Mouse (Mus musculus) embryonic stem cell, embryonic (primary cell): ENCODE results near the gene Ifitm2.

Source experiments
- CTCF ChIA-PET, 4 experiments: fragments of 300-600 bp in 2 of 4; fragments of 350-600 bp in 2 of 4; sonication (Branson Sonifier 250); formaldehyde crosslinking; loops; one replicate each; lab custom pipeline; 2022; ENCODE audit warnings: inconsistent platforms in 2 of 4; lab: Charles Lee
- POLR2A ChIA-PET, 4 experiments: fragments of 300-600 bp in 2 of 4; fragments of 350-600 bp in 2 of 4; sonication (Branson Sonifier 250); formaldehyde crosslinking; loops; one replicate each; lab custom pipeline; 2022; ENCODE audit warnings: antibody characterized with exemption in 4 of 4, inconsistent platforms in 1 of 4; lab: Charles Lee

The Ifitm2 gene

DNA sequence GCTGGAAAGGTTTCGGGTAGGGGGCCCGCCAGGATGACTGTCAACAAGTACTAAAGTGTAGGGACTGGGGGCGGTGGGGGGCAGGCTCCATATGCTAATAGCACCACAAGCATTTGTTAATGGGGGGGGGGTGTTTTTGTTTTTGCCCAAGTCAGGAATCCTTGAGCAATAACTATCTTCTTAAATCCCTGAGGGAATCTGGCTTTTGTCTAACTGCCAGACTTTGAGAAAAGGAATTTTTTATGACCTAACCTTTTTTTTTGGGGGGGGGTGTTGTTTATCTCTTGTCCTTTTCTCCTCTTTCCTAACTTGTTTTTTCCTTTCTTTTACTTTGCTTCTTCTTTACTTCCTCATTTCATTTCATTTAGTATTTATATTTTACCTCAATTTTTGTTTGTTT, 19.7 kb upstream of the Ifitm2 start:
- ChIA-PET POLR2A (interaction anchor here (0.7 to 4.6 kb wide), 17 partner anchors 8 to 97 kb away, joined by 3 to 38 read pairs (median 4); no protein-coding TSS in a partner anchor), CTCF (interaction anchor here (0.6 to 1.4 kb wide), 7 partner anchors 9 to 67 kb away, joined by 3 to 11 read pairs (median 5); partner anchors contain the start of gene Pgghg (in 1 of the 4))

DNA sequence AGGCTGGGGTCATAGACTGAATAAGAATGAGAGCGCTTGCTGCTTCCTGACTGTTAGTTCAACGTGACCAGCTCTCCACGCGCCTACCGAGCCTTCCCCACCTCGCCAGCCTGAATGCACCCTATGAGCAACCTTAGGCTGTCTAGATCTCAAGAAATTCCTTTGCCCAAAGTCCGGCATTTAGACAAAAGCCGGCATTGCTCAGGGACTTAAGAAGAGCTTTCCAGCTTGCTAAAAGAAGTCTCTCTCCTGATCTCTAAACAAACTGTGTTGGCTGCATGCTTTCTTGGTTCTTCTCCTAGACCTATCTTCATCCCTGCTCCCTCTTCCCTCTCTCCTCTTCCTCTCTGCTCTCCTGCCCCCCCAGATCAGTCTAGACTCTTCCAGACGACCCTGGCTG, 19.2 kb upstream of the Ifitm2 start:
- CTCF ChIA-PET = interaction anchor here in 2 of 4 experiments (0.6 to 1.4 kb wide), 6 partner anchors 9 to 66 kb away, joined by 3 to 5 read pairs (median 3); partner anchors contain the start of gene Pgghg (in 1 of the 2)

DNA sequence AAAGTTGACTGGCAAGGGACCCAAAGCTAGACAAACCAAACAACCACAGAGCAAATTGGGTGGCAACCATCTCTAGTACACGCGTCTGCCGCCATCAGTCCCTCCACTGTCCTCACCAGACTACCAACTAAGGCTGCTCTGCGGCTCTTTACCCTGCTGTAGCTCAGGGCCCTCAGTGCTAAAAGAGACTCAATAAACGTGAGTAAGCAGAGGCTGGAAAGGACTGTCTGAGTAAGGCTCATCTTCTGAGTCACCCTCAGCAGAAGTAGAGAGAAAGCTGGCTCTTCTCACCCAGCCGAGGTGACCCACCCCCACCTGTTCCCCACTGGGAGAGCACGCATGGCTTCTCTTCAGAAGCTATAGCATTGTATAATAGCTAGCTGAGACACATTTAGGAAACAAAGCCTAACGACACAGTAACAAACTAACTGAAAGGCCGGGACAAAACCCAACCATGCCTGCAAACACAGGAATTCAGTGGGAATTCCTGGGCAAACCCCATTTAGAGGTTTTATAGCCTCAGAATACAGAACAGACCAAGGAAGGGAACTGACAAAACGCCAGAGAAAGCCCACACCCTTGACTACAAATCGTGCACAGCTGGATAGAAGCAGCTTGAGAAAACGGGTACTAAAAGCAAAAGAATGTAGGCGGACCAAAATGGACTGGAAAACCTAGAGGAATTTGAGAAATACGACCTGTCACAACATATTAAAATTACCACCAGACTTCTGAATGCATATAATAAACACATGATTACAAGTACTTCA, 17.8 kb upstream of the Ifitm2 start:
- POLR2A ChIA-PET = interaction anchor here (0.5 to 4.6 kb wide), 34 partner anchors 8 to 1024 kb away, joined by 3 to 38 read pairs (median 4); partner anchors contain the start of gene Ptdss2 (in 1 of the 4)
- CTCF ChIA-PET = interaction anchor here in 2 of 4 experiments (1.0 to 1.3 kb wide), 2 partner anchors 64 to 65 kb away, joined by 3 to 4 read pairs; no protein-coding TSS in a partner anchor

More for the DNA sequence above, 19.2 kb upstream of the Ifitm2 start:
- POLR2A ChIA-PET = interaction anchor here (1.0 to 4.6 kb wide), 18 partner anchors 8 to 173 kb away, joined by 3 to 38 read pairs (median 4); no protein-coding TSS in a partner anchor

DNA sequence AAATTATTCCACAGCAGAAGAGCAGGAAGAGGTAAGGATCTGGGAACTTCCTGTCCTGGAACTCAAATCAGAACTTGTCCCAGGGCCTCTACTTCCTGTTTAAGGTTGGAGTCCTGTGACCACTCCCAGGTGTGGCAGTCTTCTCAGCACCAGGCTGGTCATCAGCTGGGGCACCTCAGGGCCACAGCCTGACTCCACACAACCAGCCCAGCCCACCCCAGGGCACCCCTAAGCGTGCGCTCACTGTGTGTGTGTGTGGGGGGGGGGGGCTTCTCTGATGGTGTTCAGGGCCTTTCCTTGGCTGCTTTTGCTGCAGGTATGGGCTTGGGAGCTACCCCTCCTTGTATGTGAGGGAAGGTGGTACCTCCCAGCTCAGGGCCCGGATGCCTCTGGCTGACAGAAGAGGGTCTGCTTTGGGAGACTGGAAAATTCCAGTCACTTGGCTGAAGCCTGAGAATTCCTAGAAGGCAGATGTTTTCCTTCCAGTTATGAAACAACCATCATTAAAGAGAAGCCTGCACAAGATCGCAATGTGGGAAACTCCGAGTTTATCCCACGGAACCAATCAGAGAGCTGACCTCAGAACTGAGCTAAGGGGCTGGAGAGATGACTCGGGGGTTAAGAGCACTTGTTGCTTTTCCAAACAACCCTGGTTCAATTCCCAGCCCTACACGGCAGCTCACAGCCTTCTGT, 15.8 kb upstream of the Ifitm2 start:
- ChIA-PET CTCF (interaction anchor here in 3 of 4 experiments (0.6 to 1.5 kb wide), 9 partner anchors 9 to 1109 kb away, joined by 3 to 11 read pairs (median 3); no protein-coding TSS in a partner anchor), POLR2A (interaction anchor here in 3 of 4 experiments (0.7 to 5.5 kb wide), 27 partner anchors 9 to 222 kb away, joined by 3 to 79 read pairs (median 4); partner anchors contain the start of genes Hras (in 1 of the 3), Ifitm2 (in 1 of the 3), Ifitm3 (in 1 of the 3) and Lrrc56 (in 1 of the 3))

DNA sequence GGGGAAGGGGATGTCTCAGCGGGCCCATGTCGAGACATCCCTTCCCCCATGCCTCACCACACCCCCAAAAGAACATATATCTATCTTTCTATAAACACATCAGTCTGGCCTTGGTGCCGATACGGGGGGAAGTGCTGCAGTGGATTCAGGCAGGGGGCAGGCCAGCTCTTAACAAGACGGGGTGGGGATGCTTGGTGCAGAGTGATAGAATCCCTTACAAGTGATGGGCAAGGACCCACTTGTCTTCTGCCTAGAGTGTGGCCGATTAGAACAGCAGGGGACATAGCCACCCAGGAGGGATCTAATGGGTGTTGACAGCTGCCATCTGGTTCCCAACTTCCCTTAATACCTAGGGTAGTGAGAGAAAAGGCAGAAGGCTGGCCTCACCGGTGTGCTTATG, 15.1 kb upstream of the Ifitm2 start:
- POLR2A ChIA-PET = interaction anchor here in 3 of 4 experiments (0.6 to 5.5 kb wide), 24 partner anchors 8 to 152 kb away, joined by 3 to 79 read pairs (median 4); partner anchors contain the start of genes Ifitm2 (in 1 of the 3) and Pgghg (in 1 of the 3)
- CTCF ChIA-PET = interaction anchor here in 2 of 4 experiments (0.9 to 1.6 kb wide), 6 partner anchors 11 to 80 kb away, joined by 3 to 4 read pairs (median 3); no protein-coding TSS in a partner anchor

DNA sequence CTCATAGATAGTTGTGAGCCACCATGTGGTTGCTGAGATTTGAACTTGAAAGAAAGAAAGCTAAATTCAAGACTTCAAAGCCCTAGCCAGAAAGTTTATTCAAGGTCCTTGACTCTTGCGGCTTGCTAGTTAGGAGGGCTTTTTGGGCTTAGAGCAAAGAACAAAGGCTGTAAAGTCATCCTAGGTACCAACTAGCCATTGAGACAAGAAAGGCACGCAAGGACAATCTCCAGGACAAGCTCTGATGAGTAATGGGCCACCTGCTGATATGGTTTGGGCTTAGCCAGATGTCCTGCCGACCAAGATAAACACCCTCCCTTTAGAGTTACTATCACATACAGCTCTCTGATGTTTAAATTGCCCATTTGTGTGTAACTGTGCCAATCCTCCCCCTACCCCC, 12.9 kb upstream of the Ifitm2 start:
- CTCF ChIA-PET = interaction anchor here in 1 of 4 experiments (1.4 to 1.6 kb wide), 2 partner anchors 9 to 60 kb away, joined by 3 to 7 read pairs; no protein-coding TSS in a partner anchor
- POLR2A ChIA-PET = interaction anchor here in 2 of 4 experiments (0.7 to 5.5 kb wide), 13 partner anchors 9 to 289 kb away, joined by 3 to 79 read pairs (median 9); partner anchors contain the start of gene Ifitm2 (in 1 of the 2)

DNA sequence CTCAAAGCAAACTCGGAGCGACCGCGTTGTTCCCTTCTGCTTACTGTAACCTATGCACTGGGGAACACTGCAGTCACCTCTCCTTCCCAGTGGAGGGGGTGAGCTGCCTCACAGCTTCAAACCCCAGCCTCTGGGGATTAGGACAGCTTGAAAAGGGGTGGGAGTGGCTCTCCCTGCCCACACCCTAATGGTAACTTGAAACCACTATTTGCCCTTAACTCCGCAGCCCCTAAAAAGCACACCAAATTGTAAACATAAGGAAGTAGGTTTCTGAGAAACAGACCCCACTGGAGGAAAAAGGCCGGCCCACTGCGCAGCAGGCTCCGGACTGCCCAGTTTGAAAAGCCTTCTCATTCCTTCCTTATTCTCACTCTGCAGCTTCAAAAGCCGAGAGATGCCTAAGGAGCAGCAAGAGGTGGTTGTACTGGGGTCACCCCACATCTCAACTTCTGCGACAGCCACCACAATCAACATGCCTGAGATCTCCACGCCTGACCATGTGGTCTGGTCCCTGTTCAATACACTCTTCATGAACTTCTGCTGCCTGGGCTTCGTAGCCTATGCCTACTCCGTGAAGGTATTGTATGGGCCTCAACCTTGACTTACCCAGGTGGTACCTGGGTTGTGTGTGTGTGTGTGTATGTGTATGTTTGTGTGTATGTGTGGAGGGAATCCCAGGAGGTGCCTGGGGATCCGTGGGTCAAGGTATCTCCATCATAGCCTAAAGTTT, 12.2 kb upstream of the Ifitm2 start:
- ChIA-PET POLR2A (interaction anchor here (0.5 to 5.5 kb wide), 45 partner anchors 8 to 507 kb away, joined by 3 to 79 read pairs (median 4); partner anchors contain the start of genes Ifitm2 (in 2 of the 4), Pgghg (in 2 of the 4), B4galnt4 (in 1 of the 4) and Gm45717 (in 1 of the 4)), CTCF (interaction anchor here (0.6 to 1.6 kb wide), 20 partner anchors 9 to 594 kb away, joined by 3 to 10 read pairs (median 3); partner anchors contain the start of gene Ifitm2 (in 1 of the 4))

DNA sequence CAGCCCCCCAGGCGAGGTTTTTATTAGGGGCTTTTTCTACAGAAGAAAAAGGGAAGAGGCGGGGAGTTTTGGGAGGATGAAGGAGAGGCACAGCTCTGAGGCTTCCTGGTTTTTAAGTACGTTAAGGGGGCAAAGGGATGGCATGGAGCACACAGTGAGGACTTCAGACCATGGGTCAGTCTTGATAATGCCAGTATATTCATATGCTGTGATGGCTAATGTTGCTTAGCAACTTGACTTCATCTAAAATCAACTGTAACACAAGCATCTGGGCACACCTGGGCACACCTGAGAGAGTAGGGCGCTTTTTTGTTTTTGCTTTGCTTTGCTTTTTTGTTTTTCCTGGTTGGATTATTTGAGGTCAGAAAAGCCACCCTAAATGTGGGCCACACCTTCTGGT, 11.1 kb upstream of the Ifitm2 start, which contains the start of gene Ifitm1:
Gene Ifitm1, plus strand, starts transcription at position 301 of the 400 bp plus-strand sequence.
- ChIA-PET CTCF (interaction anchor here (0.6 to 1.3 kb wide), 9 partner anchors 8 to 231 kb away, joined by 3 to 10 read pairs (median 4); partner anchors contain the start of gene Pgghg (in 1 of the 4)), POLR2A (interaction anchor here (0.6 to 5.5 kb wide), 24 partner anchors 7 to 697 kb away, joined by 3 to 79 read pairs (median 4); partner anchors contain the start of genes Ifitm2 (in 2 of the 4), B4galnt4 (in 1 of the 4), Gm45717 (in 1 of the 4) and Pgghg (in 1 of the 4))

DNA sequence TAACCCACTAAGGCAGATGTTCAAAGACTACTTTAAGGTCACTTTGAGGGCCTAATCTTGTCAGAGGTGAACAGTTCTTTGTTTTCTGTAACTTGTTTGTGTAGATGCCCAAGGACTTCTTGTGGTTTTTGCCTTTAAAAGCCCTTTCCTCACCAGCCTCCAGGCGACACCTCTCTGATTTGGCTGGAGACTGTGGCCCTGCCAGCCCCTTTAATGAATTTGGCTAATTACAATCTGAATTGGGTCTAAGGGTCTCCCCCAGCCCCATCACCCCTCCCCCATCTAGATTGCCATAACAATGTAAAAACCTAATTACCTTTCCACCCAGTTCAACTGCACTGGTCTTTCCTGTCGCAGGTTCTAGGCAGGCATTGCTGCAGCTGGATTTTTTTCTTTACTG, 6.9 kb upstream of the Ifitm2 start:
- CTCF ChIA-PET = interaction anchor here in 2 of 4 experiments (0.6 to 0.7 kb wide), 2 partner anchors 9 to 161 kb away, joined by 3 to 4 read pairs; no protein-coding TSS in a partner anchor
- POLR2A ChIA-PET = interaction anchor here (0.6 to 7.8 kb wide), 25 partner anchors 7 to 1016 kb away, joined by 3 to 79 read pairs (median 4); partner anchors contain the start of genes Ifitm1 (in 1 of the 4), Pgghg (in 1 of the 4) and Scgb1c1 (in 1 of the 4)

DNA sequence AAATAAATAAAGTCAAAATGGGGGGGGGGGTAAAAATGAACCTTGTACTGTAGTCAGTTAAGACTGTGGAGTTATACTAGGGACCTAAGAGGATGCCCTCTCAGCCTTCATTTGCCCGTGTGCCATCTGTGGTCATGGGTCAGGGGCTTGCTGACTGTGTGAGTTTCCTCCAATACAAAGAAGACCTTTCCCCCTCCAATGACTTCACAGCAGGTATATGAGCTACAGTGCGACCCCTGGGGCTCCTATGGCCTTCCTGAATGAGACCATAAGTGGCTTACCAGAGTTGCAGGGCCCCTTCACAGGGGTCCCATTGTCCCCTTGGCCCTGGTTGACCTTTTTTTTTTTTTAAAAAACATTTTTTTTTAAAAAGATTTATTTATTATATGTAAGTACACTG, 5.6 kb upstream of the Ifitm2 start:
- POLR2A ChIA-PET = interaction anchor here in 2 of 4 experiments (0.6 to 7.8 kb wide), 11 partner anchors 8 to 161 kb away, joined by 3 to 79 read pairs (median 4); partner anchors contain the start of genes Ifitm1 (in 1 of the 2), Pgghg (in 1 of the 2) and Ptdss2 (in 1 of the 2)

DNA sequence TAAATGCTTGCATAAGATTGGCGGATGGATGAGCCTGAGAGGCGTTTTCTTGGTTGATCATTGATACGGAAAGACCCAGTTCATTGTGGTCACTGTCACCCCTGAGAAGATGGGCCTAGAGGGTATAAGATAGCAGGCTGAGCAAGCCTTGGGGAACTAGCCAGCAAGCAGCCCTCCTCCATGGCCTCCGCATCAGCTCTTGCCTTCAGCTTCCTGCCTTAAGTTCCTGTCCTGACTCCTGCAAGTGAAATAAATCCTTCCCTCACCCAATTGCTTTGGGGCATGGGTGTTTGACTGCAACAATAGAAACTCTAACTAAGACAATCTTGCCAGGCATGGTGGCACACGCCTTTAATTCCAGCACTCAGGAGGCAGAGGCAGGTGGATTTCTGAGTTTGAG, 4.2 kb upstream of the Ifitm2 start:
- POLR2A ChIA-PET = interaction anchor here (0.6 to 7.8 kb wide), 94 partner anchors 7 to 942 kb away, joined by 3 to 79 read pairs (median 5); partner anchors contain the start of genes Ifitm1 (in 3 of the 4), Pgghg (in 3 of the 4), B4galnt4 (in 2 of the 4) and Hras (in 2 of the 4)
- CTCF ChIA-PET = interaction anchor here (0.6 to 3.6 kb wide), 36 partner anchors 8 to 217 kb away, joined by 3 to 30 read pairs (median 5); partner anchors contain the start of genes Pgghg (in 1 of the 4) and Scgb1c1 (in 1 of the 4)

More for the DNA sequence above, 5.6 kb upstream of the Ifitm2 start:
- CTCF ChIA-PET = interaction anchor here in 2 of 4 experiments (0.6 to 0.8 kb wide), 2 partner anchors 20 to 52 kb away, joined by 4 to 7 read pairs; partner anchors contain the start of gene Pgghg (in 1 of the 2)

DNA sequence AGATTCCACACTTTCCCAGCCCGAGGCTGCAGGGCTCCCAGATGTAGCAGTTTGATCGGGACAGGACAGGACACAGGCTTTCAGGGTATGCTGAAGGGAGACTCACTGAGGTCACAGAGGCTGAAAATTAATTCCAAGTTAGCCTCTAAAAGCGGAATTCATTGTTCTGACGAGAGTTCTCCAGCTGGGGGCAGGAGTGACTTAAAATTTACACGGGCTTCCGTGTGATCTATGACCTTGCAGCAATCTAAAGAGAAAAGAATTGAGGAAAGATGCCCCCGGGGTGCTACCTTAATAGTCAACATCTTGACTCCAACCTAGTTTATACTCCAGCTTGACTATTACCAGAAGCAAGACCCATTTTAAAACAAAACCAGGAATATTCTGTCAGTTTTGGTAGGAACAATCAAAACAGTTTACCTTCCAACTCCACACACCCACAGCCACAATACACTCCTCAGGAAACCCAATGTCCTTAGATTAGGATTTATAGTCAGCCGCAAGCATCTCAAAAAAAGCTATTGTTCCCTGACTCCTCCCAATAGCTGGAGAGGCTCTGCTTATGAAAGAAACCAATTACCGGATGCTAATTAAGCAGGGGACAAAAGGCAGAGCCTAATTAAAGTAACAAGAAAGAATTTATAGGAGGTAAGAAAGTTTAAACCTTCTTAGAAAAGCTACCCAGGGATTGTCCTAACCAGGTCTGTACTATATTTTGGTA, 3.6 kb upstream of the Ifitm2 start:
- POLR2A ChIA-PET = interaction anchor here (0.5 to 7.8 kb wide), 110 partner anchors 8 to 943 kb away, joined by 3 to 79 read pairs (median 5); partner anchors contain the start of genes Ifitm1 (in 3 of the 4), Pgghg (in 3 of the 4), Rassf7 (in 3 of the 4) and B4galnt4 (in 2 of the 4)
- CTCF ChIA-PET = interaction anchor here (0.6 to 3.6 kb wide), 44 partner anchors 8 to 217 kb away, joined by 3 to 30 read pairs (median 5); partner anchors contain the start of genes Pgghg (in 1 of the 4) and Scgb1c1 (in 1 of the 4)

DNA sequence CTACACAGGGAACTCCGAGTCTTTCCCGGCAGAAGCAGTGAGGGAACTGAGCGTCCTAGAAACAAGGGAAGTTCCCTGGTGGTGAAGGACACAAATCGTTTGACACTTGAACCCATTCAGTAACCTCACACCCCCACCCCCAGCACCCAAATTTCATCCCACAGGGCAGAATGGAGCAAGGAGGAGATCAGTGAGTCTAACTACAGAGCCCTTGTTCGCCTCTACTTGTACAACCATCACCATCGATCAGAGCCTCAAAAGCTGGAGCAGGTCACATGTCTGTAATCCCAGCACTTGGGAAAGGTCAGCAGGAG, 726 bp upstream of the Ifitm2 start:
- ChIA-PET CTCF (interaction anchor here in 2 of 4 experiments (0.8 to 1.5 kb wide), 4 partner anchors 11 to 92 kb away, joined by 3 to 7 read pairs (median 3); partner anchors contain the start of gene Pgghg (in 1 of the 2)), POLR2A (interaction anchor here (0.6 to 7.8 kb wide), 32 partner anchors 11 to 449 kb away, joined by 3 to 79 read pairs (median 4); partner anchors contain the start of genes Ifitm1 (in 2 of the 4), Pgghg (in 2 of the 4), Psmd13 (in 2 of the 4) and Sirt3 (in 2 of the 4))

DNA sequence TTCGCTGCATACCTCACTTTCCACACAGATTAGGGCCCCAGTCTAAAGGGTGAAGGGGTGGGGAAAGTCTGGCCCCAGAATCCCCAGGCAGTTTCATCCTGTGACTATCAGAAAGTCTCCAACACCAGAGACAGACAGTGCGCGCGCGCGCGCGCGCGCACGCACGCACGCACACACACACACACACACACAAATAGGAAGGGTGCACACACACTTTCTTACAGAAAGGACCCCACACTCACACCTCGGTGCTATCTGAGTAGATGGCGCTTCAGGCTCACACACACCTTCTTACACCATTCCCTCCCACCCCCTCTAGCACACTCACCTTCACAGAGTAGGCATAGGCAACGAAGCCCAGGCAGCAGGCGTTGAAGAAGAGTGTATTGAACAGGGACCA, 445 bp downstream of the Ifitm2 start:
- ChIA-PET CTCF (interaction anchor here in 3 of 4 experiments (0.6 to 1.7 kb wide), 5 partner anchors 13 to 161 kb away, joined by 3 to 12 read pairs (median 4); partner anchors contain the start of gene Pgghg (in 1 of the 3)), POLR2A (interaction anchor here in 2 of 4 experiments (0.9 to 5.0 kb wide), 17 partner anchors 11 to 168 kb away, joined by 3 to 45 read pairs (median 5); partner anchors contain the start of genes Pgghg (in 2 of the 2), Ptdss2 (in 2 of the 2), Ifitm1 (in 1 of the 2) and Ifitm3 (in 1 of the 2))
